Mouse (Mus musculus): ENCODE results near the gene Rbms3. TPM values are rescaled to one million over a fixed set of nuclear protein-coding genes. Genes with fewer than 3 reads are reported as not detected.

Rbms3 gene
- total and polyA plus RNA-seq, 2 experiments from 2014 or later = 43.3 to 59.9 TPM

- no peaks in the 10 kb centered on the region for H3K4me1 ChIP-seq (ENCODE audit: insufficient read depth, low read length)
- WGBS = 88% methylated on average over 6 of the region's 6 CpGs
- H3K36me3 ChIP-seq (ENCODE audit: insufficient read depth, low read length) = no peaks in the 10 kb centered on the region
- TF ChIP-seq CTCF (IDR thresholded peaks at IDR 0.05) = no peak
- H3K9ac ChIP-seq (replicated peaks; ENCODE audit: low read length, poor library complexity, severe bottlenecking) = no peak overlapping the region
- no peak for DNase-seq (ENCODE audit: low spot score)
- H3K4me3 ChIP-seq (ENCODE audit: low read depth, low read length) = no peak overlapping the region
- no peaks in the 10 kb centered on the region for H3K9me3 ChIP-seq (ENCODE audit: low read length)
- H3K27me3 ChIP-seq (ENCODE audit: insufficient read depth, low read length) = no peaks in the 10 kb centered on the region
- H3K4me2 ChIP-seq (ENCODE audit: low read depth, low read length, poor library complexity, severe bottlenecking) = no peak overlapping the region
- ATAC-seq (ENCODE audit: low FRiP score) = no peak
- H3K27ac ChIP-seq (ENCODE audit: low read depth, low read length) = no peak overlapping the region
Observed at GRCm38 (mm10) chr9:117585345-117585744, 44.4 kb downstream of the Rbms3 start.

GRCm38 (mm10) chr9:117583638-117584037 lies 46.1 kb downstream of the Rbms3 start:
- peak; percentile 86 for DNase-seq (ENCODE audit: low spot score)
- Histone ChIP-seq H3K27ac (ENCODE audit: low read depth, low read length) (no peak overlapping the region), H3K9me3 (ENCODE audit: low read length) (no peaks in the 10 kb centered on the region), H3K36me3 (ENCODE audit: insufficient read depth, low read length) (no peaks in the 10 kb centered on the region), H3K4me1 (ENCODE audit: insufficient read depth, low read length) (no peaks in the 10 kb centered on the region), H3K27me3 (ENCODE audit: insufficient read depth, low read length) (no peaks in the 10 kb centered on the region), H3K4me2 (ENCODE audit: low read depth, low read length, poor library complexity, severe bottlenecking) (no peak overlapping the region), H3K4me3 (ENCODE audit: low read depth, low read length) (no peak overlapping the region), H3K9ac (replicated peaks; ENCODE audit: low read length, poor library complexity, severe bottlenecking) (no peak overlapping the region)
- TF ChIP-seq CTCF (IDR thresholded peaks at IDR 0.05) = peak; percentile 75
- WGBS = 56% methylated on average over 7 of the region's 7 CpGs
- ATAC-seq (ENCODE audit: low FRiP score) = no peak

- ATAC-seq (ENCODE audit: low FRiP score) (no peak), DNase-seq (ENCODE audit: low spot score) (no peak)
- no peak overlapping the region for H3K9ac ChIP-seq (replicated peaks; ENCODE audit: low read length, poor library complexity, severe bottlenecking)
- no peak overlapping the region for H3K4me2 ChIP-seq (ENCODE audit: low read depth, low read length, poor library complexity, severe bottlenecking)
- H3K27ac ChIP-seq (ENCODE audit: low read depth, low read length) = no peak overlapping the region
- H3K4me1 ChIP-seq (ENCODE audit: insufficient read depth, low read length) = no peaks in the 10 kb centered on the region
- no peaks in the 10 kb centered on the region for H3K27me3 ChIP-seq (ENCODE audit: insufficient read depth, low read length)
- no peaks in the 10 kb centered on the region for H3K9me3 ChIP-seq (ENCODE audit: low read length)
- no peak for TF ChIP-seq CTCF (IDR thresholded peaks at IDR 0.05)
- 77% methylated on average over 6 of the region's 6 CpGs for WGBS
- H3K36me3 ChIP-seq (ENCODE audit: insufficient read depth, low read length) = no peaks in the 10 kb centered on the region
- no peak overlapping the region for H3K4me3 ChIP-seq (ENCODE audit: low read depth, low read length)
Observed at GRCm38 (mm10) chr9:117582591-117582990, 47.1 kb downstream of the Rbms3 start.

GRCm38 (mm10) chr9:117571186-117571855 lies 58.4 kb downstream of the Rbms3 start:
- ATAC-seq (ENCODE audit: low FRiP score) = no peak
- no peak for TF ChIP-seq CTCF (IDR thresholded peaks at IDR 0.05)
- no peak for DNase-seq (ENCODE audit: low spot score)
- Histone ChIP-seq H3K4me1 (ENCODE audit: insufficient read depth, low read length) (no peaks in the 10 kb centered on the region), H3K4me2 (ENCODE audit: low read depth, low read length, poor library complexity, severe bottlenecking) (no peak overlapping the region), H3K27me3 (ENCODE audit: insufficient read depth, low read length) (no peaks in the 10 kb centered on the region), H3K36me3 (ENCODE audit: insufficient read depth, low read length) (no peaks in the 10 kb centered on the region), H3K9ac (replicated peaks; ENCODE audit: low read length, poor library complexity, severe bottlenecking) (no peak overlapping the region), H3K27ac (ENCODE audit: low read depth, low read length) (no peak overlapping the region), H3K9me3 (ENCODE audit: low read length) (no peaks in the 10 kb centered on the region), H3K4me3 (ENCODE audit: low read depth, low read length) (no peak overlapping the region)
- 84% methylated on average over 5 of the region's 5 CpGs for WGBS

- H3K4me2 ChIP-seq (ENCODE audit: low read depth, low read length, poor library complexity, severe bottlenecking) = no peak overlapping the region
- ATAC-seq (ENCODE audit: low FRiP score) (no peak), DNase-seq (ENCODE audit: low spot score) (no peak)
- no peak overlapping the region for H3K4me3 ChIP-seq (ENCODE audit: low read depth, low read length)
- no peak for TF ChIP-seq CTCF (IDR thresholded peaks at IDR 0.05)
- H3K9ac ChIP-seq (replicated peaks; ENCODE audit: low read length, poor library complexity, severe bottlenecking) = no peak overlapping the region
- H3K4me1 ChIP-seq (ENCODE audit: insufficient read depth, low read length) = no peaks in the 10 kb centered on the region
- H3K27ac ChIP-seq (ENCODE audit: low read depth, low read length) = no peak overlapping the region
- no peaks in the 10 kb centered on the region for H3K9me3 ChIP-seq (ENCODE audit: low read length)
- no peaks in the 10 kb centered on the region for H3K27me3 ChIP-seq (ENCODE audit: insufficient read depth, low read length)
- H3K36me3 ChIP-seq (ENCODE audit: insufficient read depth, low read length) = no peaks in the 10 kb centered on the region
- 97% methylated on average over 7 of the region's 7 CpGs for WGBS
Observed at GRCm38 (mm10) chr9:117570240-117570821, 59.4 kb downstream of the Rbms3 start.

- Histone ChIP-seq H3K9me3 (ENCODE audit: low read length) (no peaks in the 10 kb centered on the region), H3K9ac (replicated peaks; ENCODE audit: low read length, poor library complexity, severe bottlenecking) (no peak overlapping the region), H3K4me1 (ENCODE audit: insufficient read depth, low read length) (no peaks in the 10 kb centered on the region), H3K27ac (ENCODE audit: low read depth, low read length) (no peak overlapping the region), H3K36me3 (ENCODE audit: insufficient read depth, low read length) (no peaks in the 10 kb centered on the region), H3K4me2 (ENCODE audit: low read depth, low read length, poor library complexity, severe bottlenecking) (no peak overlapping the region), H3K4me3 (ENCODE audit: low read depth, low read length) (no peak overlapping the region), H3K27me3 (ENCODE audit: insufficient read depth, low read length) (no peaks in the 10 kb centered on the region)
- 86% methylated on average over 10 of the region's 10 CpGs for WGBS
- no peak for ATAC-seq (ENCODE audit: low FRiP score)
- no peak for DNase-seq (ENCODE audit: low spot score)
- no peak for TF ChIP-seq CTCF (IDR thresholded peaks at IDR 0.05)
Observed at GRCm38 (mm10) chr9:117566293-117566692, 63.4 kb downstream of the Rbms3 start.

All from midbrain, postnatal 0 days (tissue).